Mouse (Mus musculus): ENCODE results near the gene Drd2.

The Drd2 gene

GRCm38 (mm10) chr9:49456136-49456535, 115.7 kb downstream of the Drd2 start:
- DNase-seq: no peak
